Mouse (Mus musculus): ENCODE results near the gene Prm2. TPM values are rescaled to one million over a fixed set of nuclear protein-coding genes. Genes with fewer than 3 reads are reported as not detected.
"Not testable (repeated sequence)": the region's sequence is repeated elsewhere in the genome, so short reads cannot be mapped to it uniquely, and the experiment has no call there.

The Prm2 gene
- polyA plus RNA-seq, 1 experiment from 2014 or later = not detected

GRCm38 (mm10) chr16:10819966-10820365 is 24.0 kb upstream of the Prm2 start:
- H3K4me1 ChIP-seq (ENCODE audit: control insufficient read depth, insufficient read depth, low read length) = no peaks in the 10 kb centered on the region
- H3K9me3 ChIP-seq (ENCODE audit: control insufficient read depth, low read length) = no peaks in the 10 kb centered on the region
- no peak overlapping the region for H3K27ac ChIP-seq (replicated peaks; ENCODE audit: low read depth, low read length)
- 83% methylated on average over 3 of the region's 3 CpGs for WGBS
- no peak for DNase-seq
- H3K4me2 ChIP-seq (ENCODE audit: low read length) = no peak overlapping the region
- no peak for ATAC-seq (ENCODE audit: low FRiP score, low TSS enrichment)
- H3K36me3 ChIP-seq (ENCODE audit: control insufficient read depth, insufficient read depth, low read length) = no peaks in the 10 kb centered on the region
- no peak overlapping the region for H3K4me3 ChIP-seq (replicated peaks; ENCODE audit: low read depth, low read length)
- H3K27me3 ChIP-seq (ENCODE audit: control insufficient read depth, insufficient read depth, low read length) = no peaks in the 10 kb centered on the region
- no peak overlapping the region for H3K9ac ChIP-seq (replicated peaks; ENCODE audit: low read length)

- DNase-seq (no peak), ATAC-seq (ENCODE audit: low FRiP score, low TSS enrichment) (no peak)
- no peak overlapping the region for H3K27ac ChIP-seq (replicated peaks; ENCODE audit: low read depth, low read length)
- H3K9ac ChIP-seq (replicated peaks; ENCODE audit: low read length) = no peak overlapping the region
- no peak overlapping the region for H3K4me3 ChIP-seq (replicated peaks; ENCODE audit: low read depth, low read length)
- H3K9me3 ChIP-seq (ENCODE audit: control insufficient read depth, low read length) = no peaks in the 10 kb centered on the region
- no peaks in the 10 kb centered on the region for H3K4me1 ChIP-seq (ENCODE audit: control insufficient read depth, insufficient read depth, low read length)
- no peaks in the 10 kb centered on the region for H3K27me3 ChIP-seq (ENCODE audit: control insufficient read depth, insufficient read depth, low read length)
- H3K4me2 ChIP-seq (ENCODE audit: low read length) = no peak overlapping the region
- no peaks in the 10 kb centered on the region for H3K36me3 ChIP-seq (ENCODE audit: control insufficient read depth, insufficient read depth, low read length)
- 74% methylated on average over 4 of the region's 4 CpGs for WGBS
Observed at GRCm38 (mm10) chr16:10818579-10819135, 22.7 kb upstream of the Prm2 start.

GRCm38 (mm10) chr16:10814864-10815263 is 18.9 kb upstream of the Prm2 start:
- H3K4me1 ChIP-seq (ENCODE audit: control insufficient read depth, insufficient read depth, low read length) = no peaks in the 10 kb centered on the region
- no peaks in the 10 kb centered on the region for H3K9me3 ChIP-seq (ENCODE audit: control insufficient read depth, low read length)
- no peak for DNase-seq
- no peaks in the 10 kb centered on the region for H3K36me3 ChIP-seq (ENCODE audit: control insufficient read depth, insufficient read depth, low read length)
- H3K4me3 ChIP-seq (replicated peaks; ENCODE audit: low read depth, low read length) = no peak overlapping the region
- H3K9ac ChIP-seq (replicated peaks; ENCODE audit: low read length) = no peak overlapping the region
- H3K27ac ChIP-seq (replicated peaks; ENCODE audit: low read depth, low read length) = no peak overlapping the region
- no peaks in the 10 kb centered on the region for H3K27me3 ChIP-seq (ENCODE audit: control insufficient read depth, insufficient read depth, low read length)
- no peak for ATAC-seq (ENCODE audit: low FRiP score, low TSS enrichment)
- WGBS = 95% methylated on average over 4 of the region's 4 CpGs
- no peak overlapping the region for H3K4me2 ChIP-seq (ENCODE audit: low read length)

GRCm38 (mm10) chr16:10813726-10814125 is 17.8 kb upstream of the Prm2 start:
- no peak overlapping the region for H3K9ac ChIP-seq (replicated peaks; ENCODE audit: low read length)
- WGBS = 83% methylated on average over 4 of the region's 4 CpGs

GRCm38 (mm10) chr16:10812865-10813371 is 17.0 kb upstream of the Prm2 start, which contains the start of gene Gm11172:
Gene Gm11172, plus strand, starts transcription at chr16:10812915.
- no peak for DNase-seq
- Histone ChIP-seq H3K27ac (replicated peaks; ENCODE audit: low read depth, low read length) (no peak within 1 kb of the TSS), H3K4me2 (ENCODE audit: low read length) (no peak within 1 kb of the TSS), H3K9me3 (ENCODE audit: control insufficient read depth, low read length) (no peaks in the 10 kb centered on the region), H3K36me3 (ENCODE audit: control insufficient read depth, insufficient read depth, low read length) (no peaks in the 10 kb centered on the region), H3K9ac (replicated peaks; ENCODE audit: low read length) (no peak within 1 kb of the TSS), H3K4me3 (replicated peaks; ENCODE audit: low read depth, low read length) (no peak within 1 kb of the TSS), H3K4me1 (ENCODE audit: control insufficient read depth, insufficient read depth, low read length) (no peaks in the 10 kb centered on the region), H3K27me3 (ENCODE audit: control insufficient read depth, insufficient read depth, low read length) (no peaks in the 10 kb centered on the region)
- 82% methylated on average over 2 of the region's 2 CpGs for WGBS
- ATAC-seq (ENCODE audit: low FRiP score, low TSS enrichment) = no peak

More at GRCm38 (mm10) chr16:10813726-10814125, 17.8 kb upstream of the Prm2 start:
- H3K4me3 ChIP-seq (replicated peaks; ENCODE audit: low read depth, low read length) = no peak overlapping the region
- ATAC-seq (ENCODE audit: low FRiP score, low TSS enrichment) = no peak
- no peak overlapping the region for H3K4me2 ChIP-seq (ENCODE audit: low read length)
- no peaks in the 10 kb centered on the region for H3K4me1 ChIP-seq (ENCODE audit: control insufficient read depth, insufficient read depth, low read length)
- H3K9me3 ChIP-seq (ENCODE audit: control insufficient read depth, low read length) = no peaks in the 10 kb centered on the region
- no peak overlapping the region for H3K27ac ChIP-seq (replicated peaks; ENCODE audit: low read depth, low read length)
- DNase-seq = no peak
- H3K36me3 ChIP-seq (ENCODE audit: control insufficient read depth, insufficient read depth, low read length) = no peaks in the 10 kb centered on the region
- H3K27me3 ChIP-seq (ENCODE audit: control insufficient read depth, insufficient read depth, low read length) = no peaks in the 10 kb centered on the region

GRCm38 (mm10) chr16:10810376-10810775 is 14.4 kb upstream of the Prm2 start:
- H3K27me3 ChIP-seq (ENCODE audit: control insufficient read depth, insufficient read depth, low read length) = no peaks in the 10 kb centered on the region
- ATAC-seq (ENCODE audit: low FRiP score, low TSS enrichment) = no peak
- WGBS = 100% methylated on average over 1 of the region's 1 CpGs
- no peaks in the 10 kb centered on the region for H3K4me1 ChIP-seq (ENCODE audit: control insufficient read depth, insufficient read depth, low read length)
- no peak overlapping the region for H3K4me2 ChIP-seq (ENCODE audit: low read length)
- no peak for DNase-seq
- H3K9me3 ChIP-seq (ENCODE audit: control insufficient read depth, low read length) = no peaks in the 10 kb centered on the region
- no peak overlapping the region for H3K4me3 ChIP-seq (replicated peaks; ENCODE audit: low read depth, low read length)
- H3K36me3 ChIP-seq (ENCODE audit: control insufficient read depth, insufficient read depth, low read length) = no peaks in the 10 kb centered on the region
- no peak overlapping the region for H3K27ac ChIP-seq (replicated peaks; ENCODE audit: low read depth, low read length)
- H3K9ac ChIP-seq (replicated peaks; ENCODE audit: low read length) = no peak overlapping the region

- Histone ChIP-seq H3K9ac (replicated peaks; ENCODE audit: low read length) (no peak within 1 kb of the TSS), H3K4me1 (ENCODE audit: control insufficient read depth, insufficient read depth, low read length) (no peaks in the 10 kb centered on the region), H3K4me2 (ENCODE audit: low read length) (no peak within 1 kb of the TSS), H3K4me3 (replicated peaks; ENCODE audit: low read depth, low read length) (no peak within 1 kb of the TSS), H3K27me3 (ENCODE audit: control insufficient read depth, insufficient read depth, low read length) (no peaks in the 10 kb centered on the region), H3K27ac (replicated peaks; ENCODE audit: low read depth, low read length) (no peak within 1 kb of the TSS), H3K36me3 (ENCODE audit: control insufficient read depth, insufficient read depth, low read length) (no peaks in the 10 kb centered on the region), H3K9me3 (ENCODE audit: control insufficient read depth, low read length) (no peaks in the 10 kb centered on the region)
- WGBS = 79% methylated on average over 10 of the region's 10 CpGs
- ATAC-seq (ENCODE audit: low FRiP score, low TSS enrichment) (no peak), DNase-seq (no peak)
Observed at GRCm38 (mm10) chr16:10805789-10806527, 10.0 kb upstream of the Prm2 start, which contains the start of gene Prm1. Gene Prm1, minus strand, starts transcription at chr16:10805839.

- not testable (repeated sequence) for H3K4me1 ChIP-seq (ENCODE audit: control insufficient read depth, insufficient read depth, low read length); H3K4me2 ChIP-seq (ENCODE audit: low read length)
Observed at GRCm38 (mm10) chr16:10802420-10802819, 6.5 kb upstream of the Prm2 start.

GRCm38 (mm10) chr16:10790702-10791101 is 5.2 kb downstream of the Prm2 start, which contains the start of gene Prm3:
Gene Prm3, minus strand, starts transcription at chr16:10790914.
- Histone ChIP-seq H3K4me2 (ENCODE audit: low read length) (no peak within 1 kb of the TSS), H3K4me1 (ENCODE audit: control insufficient read depth, insufficient read depth, low read length) (peaks cover 5% of the 10 kb centered on the region; the same call in 1 of the 2 replicates), H3K36me3 (ENCODE audit: control insufficient read depth, insufficient read depth, low read length) (no peaks in the 10 kb centered on the region), H3K9ac (replicated peaks; ENCODE audit: low read length) (no peak within 1 kb of the TSS), H3K27ac (replicated peaks; ENCODE audit: low read depth, low read length) (no peak within 1 kb of the TSS), H3K27me3 (ENCODE audit: control insufficient read depth, insufficient read depth, low read length) (no peaks in the 10 kb centered on the region), H3K9me3 (ENCODE audit: control insufficient read depth, low read length) (no peaks in the 10 kb centered on the region), H3K4me3 (replicated peaks; ENCODE audit: low read depth, low read length) (no peak within 1 kb of the TSS)
- WGBS = 78% methylated on average over 9 of the region's 9 CpGs
- DNase-seq = no peak
- no peak for ATAC-seq (ENCODE audit: low FRiP score, low TSS enrichment)

More at GRCm38 (mm10) chr16:10802420-10802819, 6.5 kb upstream of the Prm2 start:
- not testable (repeated sequence) for ATAC-seq (ENCODE audit: low FRiP score, low TSS enrichment); H3K4me3 ChIP-seq (replicated peaks; ENCODE audit: low read depth, low read length); H3K36me3 ChIP-seq (ENCODE audit: control insufficient read depth, insufficient read depth, low read length); H3K27ac ChIP-seq (replicated peaks; ENCODE audit: low read depth, low read length); H3K27me3 ChIP-seq (ENCODE audit: control insufficient read depth, insufficient read depth, low read length); H3K9me3 ChIP-seq (ENCODE audit: control insufficient read depth, low read length); H3K9ac ChIP-seq (replicated peaks; ENCODE audit: low read length); DNase-seq
- 85% methylated on average over 3 of the region's 3 CpGs for WGBS
